Mouse (Mus musculus) megakaryocyte, embryonic 14.5 days (primary cell): ENCODE data around the gene Fermt2.

ENCODE experiments used
- FLI1 ChIP-seq: IDR thresholded peaks from 2 replicates; pipeline ENCODE4 v1.6.1; 2012; ENCODE audit warnings: low read length, inconsistent platforms, mixed read lengths
- GATA1 ChIP-seq: IDR thresholded peaks from 3 replicates; pipeline ENCODE4 v1.6.1; 2012; ENCODE audit warnings: mixed read lengths, low read length, inconsistent platforms, borderline replicate concordance

GRCm38 (mm10) chr14:45459877-45460276, 70.0 kb downstream of the Fermt2 start:
- TF ChIP-seq GATA1 (no peak), FLI1 (no peak)
